Mouse (Mus musculus) left cerebral cortex, adult 2 months (tissue): ENCODE data around the gene Trpv2. TPM values are rescaled to one million over a fixed set of nuclear protein-coding genes. Genes with fewer than 3 reads are reported as not detected.
"Not testable (repeated sequence)": the region's sequence is repeated elsewhere in the genome, so short reads cannot be mapped to it uniquely, and the experiment has no call there.

ENCODE experiments used
- DNase-seq, 2 experiments: peaks; one replicate each; pipeline ENCODE4 v3.0.0; 2021 to 2022; ENCODE audit warnings: low spot score in 2 of 2, mixed read lengths in 1 of 2; ENCODE audit errors: extremely low spot score in 1 of 2
- H3K27ac ChIP-seq: fragments of 200-600 bp; 2 replicates; pipeline ENCODE4 v1.8.1; 2022
- H3K4me3 ChIP-seq: fragments of 200-600 bp; 2 replicates; pipeline ENCODE4 v1.8.1; 2022
- CTCF ChIP-seq: fragments of 200-600 bp; IDR thresholded peaks from 2 replicates; pipeline ENCODE4 v1.8.1; 2022; ENCODE audit warnings: antibody characterized with exemption, mild to moderate bottlenecking, moderate library complexity
- intact Hi-C: fragments of 180-260 bp; cut with DNase I; formaldehyde crosslinking; loops from one replicate; pipeline ENCODE4 v1.15.1; 2025
- total RNA-seq, 2 experiments: library from RNA; stranded (reverse); gene quantifications; 2 replicates each; pipeline ENCODE4 v1.2.3; 2021

Trpv2 gene
- total RNA-seq, 2 experiments from 2014 or later = 17.1 to 18.7 TPM

DNA sequence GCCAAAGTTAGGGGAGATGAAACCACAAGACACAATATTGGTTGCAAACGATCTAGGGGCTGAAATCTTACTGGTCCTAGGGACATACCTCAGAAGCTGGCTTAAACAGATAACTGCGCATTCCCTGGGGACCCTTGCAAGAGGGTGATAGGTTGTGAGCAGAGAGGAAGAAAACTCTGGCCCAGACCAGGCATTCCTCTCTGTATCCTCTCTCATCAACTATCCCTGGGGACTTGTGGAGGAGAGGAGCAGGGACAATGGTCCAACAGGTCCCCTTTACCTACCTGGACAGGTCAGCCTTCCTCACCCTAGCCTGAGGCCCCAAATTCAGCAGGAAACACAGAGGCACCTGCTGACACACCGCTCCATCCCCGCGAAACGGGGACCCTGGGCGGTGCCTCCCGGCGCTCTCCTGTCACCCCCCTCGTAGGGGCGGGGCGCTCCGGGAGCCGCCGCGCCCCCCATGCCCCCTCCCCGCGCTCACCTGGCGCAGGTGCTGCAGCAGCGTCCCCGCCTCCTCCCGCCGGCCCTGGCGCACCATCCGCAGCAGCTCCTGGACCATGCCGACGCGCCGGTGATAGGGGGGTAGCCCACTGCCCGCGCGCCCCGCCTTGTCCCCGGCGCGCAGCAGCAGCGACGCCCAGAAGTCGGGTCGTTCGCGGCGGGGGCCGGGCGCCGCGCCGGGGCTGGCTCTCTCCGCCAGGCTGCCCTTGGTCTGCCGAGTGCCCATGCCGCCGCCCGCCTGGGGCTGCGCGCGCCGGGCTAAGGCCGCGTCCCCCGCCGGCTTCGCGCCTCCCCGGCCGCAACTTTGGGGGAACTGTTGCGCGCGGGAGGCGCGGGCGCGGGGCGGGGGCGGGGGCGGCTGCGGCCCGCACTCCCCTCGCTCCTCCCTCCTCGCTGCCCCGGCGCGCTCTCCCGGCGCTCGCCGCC, 73.6 kb downstream of the Trpv2 start, which contains the start of gene Lrrc75a:
TSS of gene Lrrc75a (minus strand) at position 863 of the 930 bp plus-strand sequence.
- intact Hi-C loops = loop anchor here (1.0 to 2.0 kb wide), 2 partner anchors 21 to 35 kb away; no protein-coding TSS in a partner anchor
- Histone ChIP-seq H3K27ac (peak within 1 kb of the TSS; percentile 80), H3K4me3 (peak within 1 kb of the TSS; percentile 75)
- peak in 1 of 2 experiments; percentile 45 for DNase-seq
- TF ChIP-seq CTCF = no peak

DNA sequence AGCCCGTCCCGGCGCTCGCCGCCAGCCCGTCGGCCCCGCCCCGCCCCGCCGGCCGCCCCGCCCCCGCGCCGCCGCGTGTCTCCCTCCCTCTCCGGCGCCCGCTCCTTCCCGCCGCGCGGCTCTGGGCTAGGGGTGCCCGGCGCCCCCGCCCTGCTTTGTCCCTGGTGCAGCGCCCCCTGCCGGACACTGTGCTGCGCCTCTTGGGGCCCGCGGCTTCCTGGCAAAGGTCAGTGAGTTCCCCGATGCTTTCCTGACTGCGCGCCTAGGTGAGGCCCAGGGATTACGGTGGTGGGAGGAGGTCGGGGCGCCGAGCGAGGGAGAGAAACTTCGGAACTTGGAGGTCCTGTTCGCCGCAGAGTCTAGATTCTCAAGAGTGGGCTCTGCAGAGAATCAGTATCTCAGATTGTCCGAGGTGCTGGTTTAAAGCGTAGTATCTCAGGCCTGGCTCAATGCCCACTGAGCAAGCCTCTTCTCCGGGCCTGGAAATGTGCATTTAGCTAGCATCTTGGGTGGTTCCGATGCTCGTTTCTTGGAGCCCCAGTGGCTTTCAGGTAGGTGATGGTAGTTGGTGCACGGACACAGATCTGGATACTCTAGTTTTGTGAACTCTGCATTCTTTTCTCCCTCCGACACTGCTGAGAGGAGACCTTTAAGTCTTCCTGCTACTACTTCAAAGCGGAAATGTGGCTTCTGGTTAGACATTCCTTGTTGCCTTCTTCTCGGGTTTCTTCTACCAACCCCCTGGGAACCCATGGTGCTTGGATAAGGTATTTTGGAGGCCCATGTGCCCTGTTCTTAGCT, 74.5 kb downstream of the Trpv2 start, which contains the start of gene Mmgt2:
TSS of gene Mmgt2 (plus strand) at position 74 of the 801 bp plus-strand sequence.
- peak; percentile 88 to 90 for DNase-seq
- Histone ChIP-seq H3K4me3 (peak within 1 kb of the TSS; percentile 75), H3K27ac (peak within 1 kb of the TSS; percentile 80)
- peak; percentile 79 for TF ChIP-seq CTCF
- intact Hi-C loops = loop anchor here (1.0 to 2.0 kb wide), 2 partner anchors 20 to 35 kb away; no protein-coding TSS in a partner anchor

DNA sequence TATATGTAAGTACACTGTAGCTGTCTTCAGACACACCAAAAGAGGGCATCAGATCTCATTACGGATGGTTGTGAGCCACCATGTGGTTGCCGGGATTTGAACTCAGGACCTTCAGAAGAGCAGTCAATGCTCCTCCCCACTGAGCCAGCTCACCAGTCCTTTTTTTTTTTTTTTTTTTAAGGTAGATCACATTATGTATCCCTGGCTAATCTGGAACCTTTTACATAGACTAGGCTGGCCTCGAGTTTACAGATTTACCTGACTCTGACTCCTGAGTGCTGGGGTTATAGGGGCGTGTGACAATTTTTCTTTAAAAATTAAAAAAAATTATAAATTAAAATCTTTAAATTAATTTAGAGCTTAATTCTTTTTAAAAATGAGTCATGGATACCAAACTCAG, 75.5 kb downstream of the Trpv2 start:
- not testable (repeated sequence) for H3K4me3 ChIP-seq, H3K27ac ChIP-seq, DNase-seq
- intact Hi-C loops = loop anchor here (2.0 kb wide), 1 partner anchor 19 kb away; no protein-coding TSS in a partner anchor

Other genes starting within 250 kb of the Trpv2 start
- gene Pigl, start 116.0 kb upstream of the Trpv2 start, total RNA-seq = 1 to 10 TPM; 6.4 to 6.8 TPM
- 100 to 1,000 TPM; 267 to 299 TPM for gene Ncor1, start 115.9 kb upstream of the Trpv2 start, total RNA-seq
- gene Cenpv, start 35.2 kb upstream of the Trpv2 start, total RNA-seq = 10 to 100 TPM; 34.6 to 41.0 TPM
- 1,000 to 10,000 TPM; 1,603 to 1,693 TPM for gene Ubb, start 23.3 kb upstream of the Trpv2 start, total RNA-seq
- gene Lrrc75a, start 74.0 kb downstream of the Trpv2 start, total RNA-seq = 10 to 100 TPM; 20.0 to 24.9 TPM
- 10 to 100 TPM; 21.5 to 28.4 TPM for gene Mmgt2, start 74.2 kb downstream of the Trpv2 start, total RNA-seq
- 10 to 100 TPM; 16.2 to 17.3 TPM for gene Zfp287, start 157.4 kb downstream of the Trpv2 start, total RNA-seq
- gene Gm10428, start 178.6 kb downstream of the Trpv2 start, total RNA-seq = not detected
- 10 to 100 TPM; 26.8 to 29.0 TPM for gene Zfp286, start 215.0 kb downstream of the Trpv2 start, total RNA-seq
- gene Trim16, start 245.7 kb downstream of the Trpv2 start, total RNA-seq = 1 to 10 TPM; 2.4 to 4.0 TPM